Mouse (Mus musculus): ENCODE data around the gene Ccnd2. TPM values are rescaled to one million over a fixed set of nuclear protein-coding genes. Genes with fewer than 3 reads are reported as not detected.

The Ccnd2 gene
- polyA plus RNA-seq, 1 experiment from 2014 or later, result 599 TPM

- peaks cover 6% of the 10 kb centered on the region for H3K27me3 ChIP-seq
- peak overlapping the region; percentile 46 for H3K9ac ChIP-seq
- H3K4me1 ChIP-seq, result peaks cover 47% of the 10 kb centered on the region
- H3K27ac ChIP-seq, result peak overlapping the region; percentile 94
- H3K4me2 ChIP-seq, result peak overlapping the region; percentile 93
- H3K9me3 ChIP-seq, result no peaks in the 10 kb centered on the region
- 1% methylated on average over 33 of the region's 34 CpGs for WGBS
- peak overlapping the region; percentile 72 for H3K4me3 ChIP-seq
- ATAC-seq (ENCODE audit: borderline replicate concordance, extremely low read depth, low FRiP score, low TSS enrichment), result peak; percentile 23
- no peaks in the 10 kb centered on the region for H3K36me3 ChIP-seq
Observed at GRCm38 (mm10) chr6:127154708-127155268, 2.8 kb upstream of the Ccnd2 start.

- Histone ChIP-seq H3K27ac (peak overlapping the region; percentile 94), H3K9ac (peak overlapping the region; percentile 46), H3K27me3 (peaks cover 6% of the 10 kb centered on the region), H3K36me3 (no peaks in the 10 kb centered on the region), H3K4me2 (peak overlapping the region; percentile 93), H3K9me3 (no peaks in the 10 kb centered on the region), H3K4me1 (peaks cover 47% of the 10 kb centered on the region), H3K4me3 (peak overlapping the region; percentile 72)
- no peak for ATAC-seq (ENCODE audit: borderline replicate concordance, extremely low read depth, low FRiP score, low TSS enrichment)
- WGBS, result under 1% methylated on average over 30 of the region's 30 CpGs
Observed at GRCm38 (mm10) chr6:127153972-127154707, 2.1 kb upstream of the Ccnd2 start.

- Histone ChIP-seq H3K27ac (peak overlapping the region; percentile 94), H3K9ac (peak overlapping the region; percentile 46), H3K9me3 (no peaks in the 10 kb centered on the region), H3K27me3 (peaks cover 6% of the 10 kb centered on the region), H3K36me3 (no peaks in the 10 kb centered on the region), H3K4me2 (peak overlapping the region; percentile 93), H3K4me3 (peak overlapping the region; percentile 72), H3K4me1 (peaks cover 52% of the 10 kb centered on the region)
- peak; percentile 13; the same call in 1 of the 2 replicates for ATAC-seq (ENCODE audit: borderline replicate concordance, extremely low read depth, low FRiP score, low TSS enrichment)
- WGBS, result 1% methylated on average over 27 of the region's 28 CpGs
Observed at GRCm38 (mm10) chr6:127153296-127153800, 1.4 kb upstream of the Ccnd2 start.

- under 1% methylated on average over 29 of the region's 29 CpGs for WGBS
Observed at GRCm38 (mm10) chr6:127151565-127152105, 358 bp downstream of the Ccnd2 start.

GRCm38 (mm10) chr6:127150663-127151564 lies 1.1 kb downstream of the Ccnd2 start:
- Histone ChIP-seq H3K27me3 (no peaks in the 10 kb centered on the region; the same call in 1 of the 2 replicates), H3K4me2 (peak overlapping the region; percentile 93), H3K27ac (peak overlapping the region; percentile 94), H3K36me3 (no peaks in the 10 kb centered on the region), H3K9ac (peak overlapping the region; percentile 75), H3K4me3 (peak overlapping the region; percentile 72), H3K4me1 (peaks cover 72% of the 10 kb centered on the region), H3K9me3 (no peaks in the 10 kb centered on the region)
- 1% methylated on average over 33 of the region's 34 CpGs for WGBS
- ATAC-seq (ENCODE audit: borderline replicate concordance, extremely low read depth, low FRiP score, low TSS enrichment), result peak; percentile 53

More at GRCm38 (mm10) chr6:127151565-127152105, 358 bp downstream of the Ccnd2 start:
- Histone ChIP-seq H3K4me1 (peaks cover 66% of the 10 kb centered on the region), H3K4me3 (peak overlapping the region; percentile 72), H3K27ac (peak overlapping the region; percentile 94), H3K27me3 (no peaks in the 10 kb centered on the region; the same call in 1 of the 2 replicates), H3K4me2 (peak overlapping the region; percentile 93), H3K9ac (peak overlapping the region; percentile 52), H3K36me3 (no peaks in the 10 kb centered on the region), H3K9me3 (no peaks in the 10 kb centered on the region)
- ATAC-seq (ENCODE audit: borderline replicate concordance, extremely low read depth, low FRiP score, low TSS enrichment), result peak; percentile 5

GRCm38 (mm10) chr6:127149944-127150662 lies 1.9 kb downstream of the Ccnd2 start:
- H3K27ac ChIP-seq, result peak overlapping the region; percentile 70
- WGBS, result 1% methylated on average over 38 of the region's 38 CpGs
- no peak for ATAC-seq (ENCODE audit: borderline replicate concordance, extremely low read depth, low FRiP score, low TSS enrichment)
- peak overlapping the region; percentile 75 for H3K9ac ChIP-seq
- H3K9me3 ChIP-seq, result no peaks in the 10 kb centered on the region
- H3K4me1 ChIP-seq, result peaks cover 66% of the 10 kb centered on the region
- peak overlapping the region; percentile 93 for H3K4me2 ChIP-seq
- no peaks in the 10 kb centered on the region for H3K27me3 ChIP-seq
- no peaks in the 10 kb centered on the region for H3K36me3 ChIP-seq
- H3K4me3 ChIP-seq, result peak overlapping the region; percentile 72

- H3K4me2 ChIP-seq, result peak overlapping the region; percentile 93
- no peaks in the 10 kb centered on the region for H3K9me3 ChIP-seq
- H3K4me3 ChIP-seq, result peak overlapping the region; percentile 72
- WGBS, result under 1% methylated on average over 30 of the region's 30 CpGs
- H3K9ac ChIP-seq, result peak overlapping the region; percentile 75
- no peak for ATAC-seq (ENCODE audit: borderline replicate concordance, extremely low read depth, low FRiP score, low TSS enrichment)
- H3K27ac ChIP-seq, result peak overlapping the region; percentile 70
- H3K4me1 ChIP-seq, result peaks cover 65% of the 10 kb centered on the region
- no peaks in the 10 kb centered on the region; the same call in 1 of the 2 replicates for H3K36me3 ChIP-seq
- no peaks in the 10 kb centered on the region for H3K27me3 ChIP-seq
Observed at GRCm38 (mm10) chr6:127149303-127149943, 2.6 kb downstream of the Ccnd2 start.

- Histone ChIP-seq H3K4me3 (peak overlapping the region; percentile 72), H3K4me2 (peak overlapping the region; percentile 93), H3K36me3 (peaks cover 4% of the 10 kb centered on the region; the same call in 1 of the 2 replicates), H3K4me1 (peaks cover 65% of the 10 kb centered on the region), H3K9ac (peak overlapping the region; percentile 75), H3K27ac (no peak overlapping the region), H3K9me3 (no peaks in the 10 kb centered on the region), H3K27me3 (no peaks in the 10 kb centered on the region)
- WGBS, result 9% methylated on average over 20 of the region's 20 CpGs
- no peak for ATAC-seq (ENCODE audit: borderline replicate concordance, extremely low read depth, low FRiP score, low TSS enrichment)
Observed at GRCm38 (mm10) chr6:127148526-127149302, 3.3 kb downstream of the Ccnd2 start.

- no peaks in the 10 kb centered on the region for H3K27me3 ChIP-seq
- H3K4me1 ChIP-seq, result peaks cover 59% of the 10 kb centered on the region
- no peaks in the 10 kb centered on the region for H3K9me3 ChIP-seq
- no peak overlapping the region for H3K9ac ChIP-seq
- H3K4me2 ChIP-seq, result peak overlapping the region; percentile 93
- 2% methylated on average over 4 of the region's 4 CpGs for WGBS
- H3K27ac ChIP-seq, result no peak overlapping the region
- peaks cover 4% of the 10 kb centered on the region; the same call in 1 of the 2 replicates for H3K36me3 ChIP-seq
- ATAC-seq (ENCODE audit: borderline replicate concordance, extremely low read depth, low FRiP score, low TSS enrichment), result peak; percentile 2; the same call in 1 of the 2 replicates
- no peak overlapping the region for H3K4me3 ChIP-seq
Observed at GRCm38 (mm10) chr6:127147665-127148064, 4.3 kb downstream of the Ccnd2 start.
